Mouse (Mus musculus) spleen, adult 2 months (tissue): ENCODE data around the gene Elf2. TPM values are rescaled to one million over a fixed set of nuclear protein-coding genes. Genes with fewer than 3 reads are reported as not detected.

ENCODE experiments used
- DNase-seq, 2 experiments: peaks; one replicate each; pipeline versions ENCODE4 v3.0.0 to v3.0.0-alpha.2; 2012 to 2021; ENCODE audit warnings: low spot score in 2 of 2, low read depth in 1 of 2
- H3K27ac ChIP-seq: fragments of 200-500 bp; 2 replicates; pipeline ENCODE4 v1.5.1; 2012; ENCODE audit warnings: low read length, inconsistent platforms; ENCODE audit not compliant: insufficient read depth
- H3K27me3 ChIP-seq: fragments of 200-500 bp; 2 replicates; pipeline ENCODE4 v1.6.1; 2012; ENCODE audit warnings: mild to moderate bottlenecking, moderate library complexity, low read length, inconsistent platforms; ENCODE audit not compliant: control insufficient read depth, insufficient read depth
- H3K36me3 ChIP-seq: fragments of 200-500 bp; 2 replicates; pipeline ENCODE4 v1.6.1; 2012; ENCODE audit warnings: mild to moderate bottlenecking, low read length, inconsistent platforms; ENCODE audit not compliant: control insufficient read depth, insufficient read depth
- H3K4me1 ChIP-seq: fragments of 200-500 bp; 2 replicates; pipeline ENCODE4 v1.6.1; 2011; ENCODE audit warnings: inconsistent platforms; ENCODE audit not compliant: control insufficient read depth, insufficient read depth, insufficient read length
- H3K4me3 ChIP-seq: fragments of 200-500 bp; 2 replicates; pipeline ENCODE4 v1.5.1; 2011; ENCODE audit warnings: mild to moderate bottlenecking, inconsistent platforms; ENCODE audit not compliant: insufficient read depth, insufficient read length; ENCODE audit errors: extremely low read depth
- CTCF ChIP-seq: fragments of 200-500 bp; IDR thresholded peaks from 2 replicates; pipeline ENCODE4 v1.5.1; 2011; ENCODE audit warnings: mild to moderate bottlenecking, inconsistent platforms; ENCODE audit not compliant: insufficient read depth, insufficient read length, insufficient replicate concordance; ENCODE audit errors: extremely low read depth
- POLR2A ChIP-seq: fragments of 200-500 bp; IDR thresholded peaks from 2 replicates; pipeline ENCODE4 v1.6.1; 2011; ENCODE audit warnings: low read depth, low read length, inconsistent platforms
- WGBS: fragments of 180-500 bp; shearing (Covaris S2); methylation state at CpG from one replicate; pipeline ENCODE4 v1.1.7; 2018; 5-methylcytosine and 5-hydroxymethylcytosine counted together
- polyA plus RNA-seq: library from polyadenylated mRNA; depleted of rRNA; stranded (reverse); fragments of >200 nt; gene quantifications from 2 replicates; pipeline ENCODE4 v1.2.3, GENCODE M21; 2012

Gene Elf2
- polyA plus RNA-seq, 1 experiment: 36.6 TPM

DNA sequence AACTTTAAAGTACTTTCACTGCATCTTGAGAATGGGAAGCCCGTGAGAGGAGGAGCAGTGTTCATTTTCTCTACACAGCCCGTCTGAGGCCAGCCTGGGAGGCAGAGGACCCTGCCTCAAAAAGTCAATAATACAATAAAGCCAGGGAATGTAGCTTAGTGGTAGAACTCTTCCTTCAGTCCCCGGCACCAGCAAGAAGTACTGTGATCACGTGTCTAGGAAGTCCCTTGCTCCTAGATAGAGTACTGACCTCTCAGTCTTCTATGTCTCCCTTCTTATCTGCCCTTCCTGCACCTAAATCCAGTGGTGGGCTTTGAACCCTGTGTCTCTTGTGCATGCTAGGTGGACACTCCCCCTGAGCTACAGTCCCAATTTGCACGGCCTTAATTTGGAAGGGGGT lies 109.6 kb downstream of the Elf2 start:
- TF ChIP-seq POLR2A (no peak), CTCF (no peak)
- H3K4me1 ChIP-seq: no peaks in the 10 kb centered on the region
- H3K27me3 ChIP-seq: no peaks in the 10 kb centered on the region
- H3K27ac ChIP-seq: no peak overlapping the region
- no peak overlapping the region for H3K4me3 ChIP-seq
- WGBS: 84% methylated on average over 5 of the region's 5 CpGs
- no peak for DNase-seq
- H3K36me3 ChIP-seq: no peaks in the 10 kb centered on the region

DNA sequence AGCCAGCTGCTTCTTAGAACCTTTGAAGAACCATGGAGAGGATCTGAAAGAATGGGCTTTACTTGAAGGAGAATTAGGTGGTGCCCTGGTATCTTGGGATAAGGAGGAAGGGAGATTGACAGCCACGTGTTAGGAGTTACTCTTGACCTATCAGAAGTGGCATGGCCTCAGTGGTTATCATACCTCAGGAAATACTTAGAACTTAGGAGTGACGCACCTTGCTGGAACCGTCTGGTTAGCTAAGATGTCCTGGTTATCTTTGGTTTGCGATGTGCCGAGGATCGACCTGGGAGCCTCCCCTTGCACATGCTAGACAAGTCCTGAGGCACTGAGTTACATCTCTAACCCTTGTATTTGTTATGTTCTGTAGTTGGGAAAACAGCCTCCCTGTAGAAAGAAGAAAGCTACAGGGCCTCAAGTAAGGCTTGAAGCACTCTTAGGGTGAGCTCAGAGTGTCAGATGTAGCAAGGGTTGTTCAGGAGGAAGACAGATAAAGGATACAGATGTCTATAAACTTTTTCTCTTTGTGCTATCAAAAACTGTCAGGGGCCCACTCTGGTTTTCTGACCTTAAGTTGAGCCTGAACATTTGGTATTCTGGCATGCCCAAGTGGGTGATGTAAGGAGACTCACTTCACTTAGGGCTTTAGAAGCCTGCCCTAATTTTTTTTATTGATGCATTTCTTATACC lies 110.2 kb downstream of the Elf2 start:
- Histone ChIP-seq H3K4me3 (no peak overlapping the region), H3K27ac (no peak overlapping the region), H3K4me1 (no peaks in the 10 kb centered on the region), H3K36me3 (no peaks in the 10 kb centered on the region), H3K27me3 (no peaks in the 10 kb centered on the region)
- WGBS: 77% methylated on average over 6 of the region's 6 CpGs
- TF ChIP-seq CTCF (no peak), POLR2A (no peak)
- DNase-seq: no peak

DNA sequence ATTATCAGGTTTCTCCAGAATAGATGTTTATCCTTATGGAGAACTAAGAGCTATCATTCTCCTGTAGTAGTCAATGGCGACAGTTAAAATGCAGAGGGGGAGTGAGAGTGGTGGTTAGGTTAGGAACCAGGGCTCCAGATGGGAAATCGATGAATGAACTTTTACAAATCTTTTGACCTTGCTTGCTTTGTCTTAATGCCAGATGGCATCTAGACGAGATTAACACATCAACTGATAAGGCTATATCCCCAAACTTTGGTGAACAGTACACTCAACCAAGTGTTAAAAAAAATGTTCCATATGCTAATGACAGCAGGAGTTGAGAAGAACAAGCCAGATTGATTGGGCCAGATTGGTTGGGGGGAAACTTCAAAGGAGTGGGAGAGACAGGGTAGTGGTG lies 111.2 kb downstream of the Elf2 start:
- no peak overlapping the region for H3K4me3 ChIP-seq
- no peak for TF ChIP-seq POLR2A
- no peak for TF ChIP-seq CTCF
- no peak overlapping the region for H3K27ac ChIP-seq
- H3K4me1 ChIP-seq: no peaks in the 10 kb centered on the region
- no peaks in the 10 kb centered on the region for H3K36me3 ChIP-seq
- DNase-seq: no peak
- 93% methylated on average over 3 of the region's 3 CpGs for WGBS
- no peaks in the 10 kb centered on the region for H3K27me3 ChIP-seq

DNA sequence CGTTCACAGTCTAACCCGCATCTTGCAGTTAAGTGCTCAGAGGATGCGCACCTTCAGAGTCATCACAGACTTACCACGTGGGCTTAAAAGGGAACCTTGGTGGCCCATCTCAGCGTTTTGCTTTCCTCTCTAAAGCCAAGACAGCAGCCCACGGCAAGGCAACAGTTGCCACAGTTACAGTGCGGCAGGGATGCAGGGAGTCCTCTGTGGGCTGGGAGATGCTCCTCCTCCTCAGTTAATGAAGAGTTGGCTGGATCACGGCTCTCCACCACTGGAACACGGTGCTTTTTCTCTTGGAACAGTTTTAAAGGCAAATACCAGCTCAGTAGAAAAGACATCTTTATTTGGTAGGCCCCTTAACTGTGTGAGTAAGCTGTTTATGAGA lies 111.7 kb downstream of the Elf2 start:
- 79% methylated on average over 9 of the region's 9 CpGs for WGBS
- TF ChIP-seq POLR2A: no peak
- no peak for TF ChIP-seq CTCF
- no peaks in the 10 kb centered on the region for H3K4me1 ChIP-seq
- H3K27ac ChIP-seq: no peak overlapping the region
- DNase-seq: no peak
- no peaks in the 10 kb centered on the region for H3K27me3 ChIP-seq
- H3K36me3 ChIP-seq: no peaks in the 10 kb centered on the region
- H3K4me3 ChIP-seq: no peak overlapping the region

DNA sequence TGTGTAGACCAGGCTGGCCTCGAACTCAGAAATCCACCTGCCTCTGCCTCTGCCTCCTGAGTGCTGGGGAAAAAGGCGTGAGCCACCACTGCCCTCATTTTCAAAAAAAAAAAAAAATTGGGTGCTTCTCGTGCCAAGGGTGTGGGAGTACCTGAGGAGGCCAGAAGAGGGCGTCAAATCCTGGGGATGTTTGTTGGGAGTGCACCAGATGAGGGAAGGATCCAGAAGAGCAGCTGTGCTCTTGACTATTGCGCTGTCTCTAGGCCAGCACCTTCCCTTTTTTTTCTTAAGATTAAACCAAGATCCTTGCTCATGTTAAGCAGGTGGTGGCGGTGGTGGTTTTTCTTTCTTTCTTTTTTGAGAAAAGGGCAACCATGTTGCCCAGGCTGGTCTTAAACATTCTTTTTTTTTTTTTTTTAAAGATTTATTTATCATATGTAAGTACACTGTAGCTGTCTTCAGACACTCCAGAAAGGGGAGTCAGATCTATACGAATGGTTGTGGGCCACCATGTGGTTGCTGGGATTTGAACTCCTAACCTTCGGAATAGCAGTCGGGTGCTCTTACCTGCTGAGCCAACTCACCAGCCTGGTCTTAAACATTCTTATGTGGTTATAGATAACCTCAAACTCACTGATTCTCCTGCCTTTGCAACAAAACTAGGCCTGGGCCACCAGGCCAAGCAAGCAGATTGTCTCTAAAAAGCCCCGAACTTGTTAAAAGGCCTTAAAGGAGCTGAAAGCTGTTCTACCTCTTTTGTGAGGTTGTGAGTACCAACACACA lies 112.2 kb downstream of the Elf2 start:
- TF ChIP-seq CTCF (no peak), POLR2A (no peak)
- Histone ChIP-seq H3K27ac (no peak overlapping the region), H3K27me3 (no peaks in the 10 kb centered on the region), H3K4me3 (no peak overlapping the region), H3K36me3 (no peaks in the 10 kb centered on the region), H3K4me1 (no peaks in the 10 kb centered on the region)
- 71% methylated on average over 10 of the region's 10 CpGs for WGBS
- no peak for DNase-seq

DNA sequence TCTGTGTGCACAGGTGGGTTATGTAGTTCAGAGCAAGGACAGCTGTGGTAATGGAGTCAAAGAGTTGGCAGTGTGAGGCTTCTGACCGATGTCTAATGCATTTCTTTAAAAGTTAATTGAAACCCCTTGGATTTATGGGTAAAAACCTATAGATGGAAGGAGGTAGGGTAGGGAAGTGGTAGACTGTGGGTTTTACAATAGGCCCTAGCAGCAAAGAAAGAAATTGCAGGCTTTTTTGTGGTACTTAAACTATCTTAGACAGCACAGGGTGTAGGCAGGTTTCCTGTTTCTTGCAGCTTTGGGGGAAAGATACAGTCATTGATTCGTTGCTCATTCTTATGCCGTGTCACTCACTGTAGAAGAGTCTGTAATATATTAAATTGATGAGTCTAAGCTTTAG lies 113.9 kb downstream of the Elf2 start:
- TF ChIP-seq CTCF (no peak), POLR2A (no peak)
- DNase-seq: no peak
- H3K4me3 ChIP-seq: no peak overlapping the region
- no peaks in the 10 kb centered on the region for H3K4me1 ChIP-seq
- H3K27me3 ChIP-seq: no peaks in the 10 kb centered on the region
- H3K27ac ChIP-seq: no peak overlapping the region
- WGBS: 32% methylated on average over 3 of the region's 3 CpGs
- H3K36me3 ChIP-seq: no peaks in the 10 kb centered on the region

DNA sequence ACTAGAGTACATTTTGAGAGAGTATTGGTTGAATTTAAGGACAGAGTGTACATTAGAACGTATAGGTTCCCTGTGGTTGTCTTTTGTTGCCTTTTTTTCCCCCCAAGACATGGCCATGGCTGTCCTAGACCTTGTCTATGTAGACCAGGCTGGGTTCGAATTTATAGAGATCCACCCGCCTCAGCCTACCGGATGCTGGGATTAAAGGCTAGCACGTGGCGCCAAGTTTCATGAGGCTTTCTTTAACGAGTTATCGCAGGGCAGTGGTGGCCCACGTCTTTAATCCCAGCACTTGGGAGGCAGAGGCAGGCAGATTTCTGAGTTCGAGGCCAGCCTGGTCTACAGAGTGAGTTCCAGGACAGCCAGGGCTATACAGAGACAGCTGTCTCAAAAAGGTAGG lies 114.5 kb downstream of the Elf2 start:
- DNase-seq: no peak
- Histone ChIP-seq H3K4me3 (no peak overlapping the region; the same call in 1 of the 2 replicates), H3K4me1 (no peaks in the 10 kb centered on the region), H3K27me3 (no peaks in the 10 kb centered on the region), H3K27ac (no peak overlapping the region), H3K36me3 (no peaks in the 10 kb centered on the region)
- 89% methylated on average over 10 of the region's 10 CpGs for WGBS
- TF ChIP-seq POLR2A (no peak), CTCF (no peak)
